ENCODE assay signal across 26 mouse cellular contexts in the genomic region with DNA sequence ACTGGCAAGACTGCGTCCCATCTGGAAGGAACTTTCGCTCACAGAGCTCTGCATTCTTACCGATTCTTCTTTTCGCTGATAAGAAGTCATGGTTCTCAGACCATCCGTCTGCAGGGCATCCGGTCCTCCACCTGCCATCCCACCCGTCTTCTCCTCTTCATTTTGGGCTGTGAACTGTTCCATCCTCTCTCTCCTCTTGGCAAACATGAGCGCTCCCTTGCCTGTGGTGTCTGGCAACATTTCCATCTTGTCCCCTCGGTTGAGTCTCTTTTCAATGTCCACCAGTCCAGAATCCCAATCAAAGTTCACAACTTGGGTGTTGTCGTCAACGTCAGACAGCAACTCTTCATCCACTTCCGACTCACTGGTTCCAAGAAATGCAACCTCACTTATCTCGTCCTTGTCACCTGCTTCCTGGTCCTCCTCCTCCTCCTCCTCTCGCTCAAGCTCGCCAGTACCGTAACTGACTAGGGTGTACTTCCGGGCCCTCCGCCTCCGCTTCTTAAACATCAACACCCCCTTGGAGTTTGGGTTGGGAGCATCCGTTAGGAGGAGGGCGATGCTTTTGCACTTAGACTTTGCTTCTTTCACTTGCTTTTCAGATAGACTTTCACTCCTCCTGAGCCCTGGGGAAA.
DNase-seq lines count a peak whose midpoint lies in the region; ATAC-seq and TF ChIP-seq lines count a peak whose summit lies in the region.
"Had no signal": no experiment of that assay in that cellular context is flagged by ENCODE, and none has a peak within 500 bp of the region (broad histone marks: within the 10 kb centered on the region; RNA-seq: fewer than 3 reads in every experiment).

No protein-coding gene starts in this region.

- 74% methylated on average over 21 of the region's 21 CpGs for WGBS in heart, embryonic 10.5 days
- WGBS in forebrain, embryonic 12.5 days, result 94% methylated on average over 21 of the region's 21 CpGs

- H3K4me3 ChIP-seq in heart, embryonic 10.5 days, result no peak overlapping the region
- H3K4me3 ChIP-seq in ES-Bruce4 (ENCODE audit: low read depth, low read length), result peak overlapping the region; percentile 18
- no peak overlapping the region for H3K4me3 ChIP-seq in forebrain, embryonic 12.5 days (replicated peaks)
- H3K4me3 ChIP-seq: erythroblast, embryonic 14.5 days; heart, embryonic 12.5 days; hindbrain, embryonic 10.5 days; hindbrain, embryonic 15.5 days had no signal

- TF ChIP-seq CTCF in ES-Bruce4 (IDR thresholded peaks at IDR 0.05; ENCODE audit: low read depth, low read length), result no peak

- H3K27ac ChIP-seq in heart, embryonic 10.5 days, result 0 out of 2 replicates have a peak overlapping the region, but pooled peaks have one; percentile 16
- no peak overlapping the region for H3K27ac ChIP-seq in ES-Bruce4 (ENCODE audit: insufficient read depth, low read length)
- no peak overlapping the region for H3K27ac ChIP-seq in forebrain, embryonic 12.5 days
- H3K27ac ChIP-seq: hindbrain, embryonic 10.5 days; hindbrain, embryonic 15.5 days had no signal

- no peak for DNase-seq in heart, embryonic 10.5 days (ENCODE audit: low spot score)
- DNase-seq in heart, postnatal 25 days (ENCODE audit: low spot score), result no peak
- DNase-seq in MEL-GATA-1-ER (ENCODE audit: extremely low read depth, low read depth), result peak; percentile 88
- DNase-seq in thymus, postnatal 25 days, result no peak
- DNase-seq: adrenal gland, postnatal 25 days; cerebellum, adult 11-12 months; cerebellum, adult 9-11 months; forebrain, postnatal 0 days; gastrocnemius, postnatal 10 days; kidney, adult 11 months; kidney, postnatal 14 days; layer of hippocampus, adult 9-11 months; lung, embryonic 14.5 days; lung, postnatal 14 days; right cerebral cortex, postnatal 25 days; thymus, postnatal 36 days had no signal

- H3K9ac ChIP-seq in ES-Bruce4 (ENCODE audit: low read depth, poor library complexity, severe bottlenecking), result no peak overlapping the region
- no peak overlapping the region for H3K9ac ChIP-seq in forebrain, embryonic 12.5 days
- H3K9ac ChIP-seq: forebrain, postnatal 0 days; heart, embryonic 12.5 days; hindbrain, embryonic 15.5 days; lung, embryonic 14.5 days had no signal

- H3K9me3 ChIP-seq in heart, embryonic 10.5 days, result no peaks in the 10 kb centered on the region
- no peaks in the 10 kb centered on the region for H3K9me3 ChIP-seq in ES-Bruce4 (replicated peaks; ENCODE audit: control insufficient read depth, insufficient read depth, low read length, poor library complexity, severe bottlenecking)
- H3K9me3 ChIP-seq in forebrain, embryonic 12.5 days, result no peaks in the 10 kb centered on the region
- H3K9me3 ChIP-seq: heart, embryonic 12.5 days; hindbrain, embryonic 15.5 days had no signal

- no peak for TF ChIP-seq EP300 in ES-Bruce4 (IDR thresholded peaks at IDR 0.05; ENCODE audit: insufficient read depth, low read depth, low read length)

- peak; percentile 53 for ATAC-seq in megakaryocyte-erythroid progenitor cell, adult 5-6 weeks (replicated peaks; ENCODE audit: low FRiP score, low TSS enrichment, poor library complexity, severe bottlenecking)
- no peak for ATAC-seq in forebrain, embryonic 12.5 days (ENCODE audit: low FRiP score)
- ATAC-seq: forebrain, postnatal 0 days; inflammation-experienced regulatory T-cells, adult 6 months; midbrain, embryonic 16.5 days had no signal

- H3K27me3 ChIP-seq in heart, embryonic 10.5 days (ENCODE audit: insufficient read depth, poor library complexity, severe bottlenecking), result no peaks in the 10 kb centered on the region
- H3K27me3 ChIP-seq in ES-Bruce4 (ENCODE audit: control insufficient read depth, insufficient read depth, low read length, poor library complexity, severe bottlenecking), result no peaks in the 10 kb centered on the region
- no peaks in the 10 kb centered on the region for H3K27me3 ChIP-seq in forebrain, embryonic 12.5 days
- H3K27me3 ChIP-seq: heart, embryonic 12.5 days; hindbrain, embryonic 15.5 days had no signal

- no peak for TF ChIP-seq POLR2A in ES-Bruce4 (IDR thresholded peaks at IDR 0.05; ENCODE audit: insufficient read depth, low read length)

- peaks cover 44% of the 10 kb centered on the region for H3K4me1 ChIP-seq in heart, embryonic 10.5 days
- H3K4me1 ChIP-seq in ES-Bruce4 (ENCODE audit: control insufficient read depth, insufficient read depth, low read length), result no peaks in the 10 kb centered on the region
- H3K4me1 ChIP-seq in forebrain, embryonic 12.5 days, result peaks cover 7% of the 10 kb centered on the region

- intact Hi-C loops in heart, postnatal 25 days (cut with DNase I), result no loop called here

- H3K4me2 ChIP-seq in forebrain, embryonic 12.5 days, result no peak overlapping the region
- H3K4me2 ChIP-seq: heart, embryonic 12.5 days; hindbrain, embryonic 15.5 days; lung, embryonic 14.5 days; midbrain, embryonic 11.5 days had no signal

- peaks cover 37% of the 10 kb centered on the region for H3K36me3 ChIP-seq in heart, embryonic 10.5 days
- no peaks in the 10 kb centered on the region for H3K36me3 ChIP-seq in ES-Bruce4 (ENCODE audit: control insufficient read depth, insufficient read depth, low read length, poor library complexity, severe bottlenecking)
- H3K36me3 ChIP-seq in forebrain, embryonic 12.5 days (replicated peaks), result no peaks in the 10 kb centered on the region
- H3K36me3 ChIP-seq: hindbrain, embryonic 10.5 days; hindbrain, embryonic 15.5 days had no signal
